Mouse (Mus musculus) heart, embryonic 13.5 days (tissue): Measurements from ENCODE around the gene Fosl1. TPM values are rescaled to one million over a fixed set of nuclear protein-coding genes. Genes with fewer than 3 reads are reported as not detected.

Source experiments
- ATAC-seq: fragments of 200-750 bp; cut with Nextera tagmentation; 2 replicates; pipeline ENCODE4 v1.8.0; 2017; ENCODE audit warnings: moderate TSS enrichment; ENCODE audit not compliant: insufficient number of reproducible peaks, low FRiP score, low TSS enrichment; ENCODE audit errors: extremely low read depth
- H3K27ac ChIP-seq: fragments of 300-500 bp; sonication (generic); replicated peaks from 2 replicates; pipeline ENCODE4 v1.5.1; 2015; ENCODE audit warnings: moderate library complexity, mild to moderate bottlenecking, inconsistent platforms
- H3K27me3 ChIP-seq: fragments of 300-500 bp; sonication (generic); replicated peaks from 2 replicates; pipeline ENCODE4 v1.6.1; 2015; ENCODE audit warnings: mild to moderate bottlenecking, inconsistent platforms
- H3K36me3 ChIP-seq: fragments of 300-500 bp; sonication (generic); 2 replicates; pipeline ENCODE4 v1.6.1; 2015; ENCODE audit warnings: mild to moderate bottlenecking, inconsistent platforms
- H3K4me1 ChIP-seq: fragments of 300-500 bp; sonication (generic); 2 replicates; pipeline ENCODE4 v1.6.1; 2015; ENCODE audit warnings: inconsistent platforms
- H3K4me2 ChIP-seq: fragments of 300-500 bp; sonication (generic); 2 replicates; pipeline ENCODE4 v1.6.1; 2015; ENCODE audit warnings: inconsistent platforms, mild to moderate bottlenecking, moderate library complexity
- H3K4me3 ChIP-seq: fragments of 300-500 bp; sonication (generic); 2 replicates; pipeline ENCODE4 v1.5.1; 2015; ENCODE audit warnings: moderate library complexity, mild to moderate bottlenecking, inconsistent platforms
- H3K9ac ChIP-seq: fragments of 300-500 bp; sonication (generic); 2 replicates; pipeline ENCODE4 v1.6.1; 2015; ENCODE audit warnings: inconsistent platforms, mild to moderate bottlenecking, moderate library complexity
- H3K9me3 ChIP-seq: fragments of 300-500 bp; sonication (generic); 2 replicates; pipeline ENCODE4 v1.6.1; 2016; ENCODE audit warnings: inconsistent platforms
- WGBS: fragments of 180-500 bp; shearing (Covaris S2); methylation state at CpG from one replicate; pipeline ENCODE4 v1.1.7; 2015; ENCODE audit warnings: mixed read lengths; 5-methylcytosine and 5-hydroxymethylcytosine counted together
- polyA plus RNA-seq: library from polyadenylated mRNA; unstranded; fragments of >200 nt; fragmentation: Nextera tagmentation; extraction: Ambion mirVana; gene quantifications from 2 replicates; pipeline ENCODE4 v1.2.1, GENCODE M21; 2015

The Fosl1 gene
- polyA plus RNA-seq, 1 experiment from 2014 or later, result not detected

DNA sequence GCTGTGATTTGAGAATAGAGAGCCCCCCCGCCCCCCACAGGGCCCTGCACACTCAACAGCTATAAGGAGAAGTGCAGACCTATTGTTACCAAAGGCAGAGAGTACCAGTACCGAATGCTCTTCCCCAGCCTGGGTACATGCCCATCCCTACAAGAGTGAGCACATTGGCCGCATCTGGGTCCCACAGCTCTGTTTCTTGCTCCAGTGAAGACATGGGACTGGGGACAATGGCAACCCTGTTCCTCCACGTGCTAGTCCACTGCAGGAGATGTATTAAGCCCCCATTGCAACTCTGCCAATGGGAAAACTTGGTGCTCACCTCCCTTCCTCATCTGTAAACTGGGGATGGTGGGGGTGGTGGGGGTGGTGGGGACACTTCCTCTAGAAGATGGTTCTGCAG lies 33.5 kb upstream of the Fosl1 start:
- no peaks in the 10 kb centered on the region for H3K27me3 ChIP-seq
- H3K9me3 ChIP-seq, result no peaks in the 10 kb centered on the region
- ATAC-seq, result no peak
- H3K4me1 ChIP-seq, result peaks cover 18% of the 10 kb centered on the region
- H3K4me2 ChIP-seq, result no peak overlapping the region
- no peak overlapping the region for H3K4me3 ChIP-seq
- peaks cover 18% of the 10 kb centered on the region; the same call in 1 of the 2 replicates for H3K36me3 ChIP-seq
- H3K27ac ChIP-seq, result no peak overlapping the region
- WGBS, result 64% methylated on average over 4 of the region's 4 CpGs
- no peak overlapping the region for H3K9ac ChIP-seq

DNA sequence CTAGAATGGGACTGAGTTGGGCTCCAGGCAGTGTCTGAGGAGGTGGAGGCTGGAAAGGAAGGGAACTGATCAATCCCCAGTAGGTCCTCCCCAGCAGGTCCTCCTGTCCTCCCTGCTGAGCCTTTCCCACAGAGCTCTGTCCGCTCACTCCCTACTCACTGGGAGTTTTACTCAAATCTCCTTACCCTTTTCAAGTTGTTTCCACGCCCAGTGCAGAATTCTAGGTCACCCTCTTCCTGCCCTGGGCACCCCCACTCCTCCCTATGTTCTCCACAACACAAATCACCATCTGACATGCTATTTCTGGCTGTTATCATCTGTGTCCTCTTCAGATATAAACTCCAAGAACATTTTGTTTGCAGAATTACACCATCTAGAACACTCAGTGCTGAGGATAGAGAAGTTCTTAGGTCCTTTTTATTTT lies 32.8 kb upstream of the Fosl1 start:
- Histone ChIP-seq H3K27ac (no peak overlapping the region), H3K4me3 (no peak overlapping the region), H3K9me3 (no peaks in the 10 kb centered on the region), H3K27me3 (no peaks in the 10 kb centered on the region), H3K36me3 (peaks cover 19% of the 10 kb centered on the region), H3K4me1 (peaks cover 13% of the 10 kb centered on the region; the same call in 1 of the 2 replicates), H3K4me2 (no peak overlapping the region), H3K9ac (peak overlapping the region; percentile 47; the same call in 1 of the 2 replicates)
- no peak for ATAC-seq
- WGBS, result 49% methylated on average over 2 of the region's 2 CpGs

DNA sequence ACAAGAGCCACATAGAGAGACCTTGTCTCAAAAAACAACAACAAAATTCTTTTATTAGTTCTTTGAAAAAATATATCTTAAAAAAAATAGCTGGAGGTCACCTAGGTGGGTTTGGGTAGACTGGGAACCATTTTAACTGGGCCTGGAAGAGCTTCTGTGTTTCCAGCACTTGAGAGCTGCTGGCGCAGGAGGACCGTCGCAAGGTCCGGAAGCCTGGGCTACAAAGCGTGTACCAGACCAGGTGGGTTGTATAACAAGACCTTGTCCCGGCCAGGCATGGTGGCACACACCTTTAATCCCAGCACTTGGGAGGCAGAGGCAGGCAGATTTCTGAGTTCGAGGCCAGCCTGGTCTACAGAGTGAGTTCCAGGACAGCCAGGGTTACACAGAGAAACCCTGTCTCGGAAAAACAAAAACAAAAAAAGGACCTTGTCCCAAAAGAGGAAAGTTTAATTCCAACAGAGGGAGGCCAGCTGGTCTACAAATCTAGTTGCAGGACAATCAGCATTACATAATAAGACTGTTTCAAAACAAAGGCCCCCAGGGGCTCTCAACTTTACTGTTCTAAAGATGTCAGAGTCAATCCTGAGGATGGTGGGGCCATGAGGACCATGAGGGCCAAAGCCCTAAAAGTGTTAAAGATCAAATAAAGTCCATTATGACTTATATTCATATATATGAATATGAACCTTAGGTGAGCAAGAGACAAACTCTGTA lies 28.4 kb upstream of the Fosl1 start:
- Histone ChIP-seq H3K27me3 (no peaks in the 10 kb centered on the region), H3K36me3 (peaks cover 59% of the 10 kb centered on the region), H3K4me2 (no peak overlapping the region), H3K4me3 (no peak overlapping the region), H3K4me1 (peaks cover 16% of the 10 kb centered on the region), H3K9ac (no peak overlapping the region), H3K27ac (no peak overlapping the region), H3K9me3 (no peaks in the 10 kb centered on the region)
- 91% methylated on average over 8 of the region's 8 CpGs for WGBS
- no peak for ATAC-seq

DNA sequence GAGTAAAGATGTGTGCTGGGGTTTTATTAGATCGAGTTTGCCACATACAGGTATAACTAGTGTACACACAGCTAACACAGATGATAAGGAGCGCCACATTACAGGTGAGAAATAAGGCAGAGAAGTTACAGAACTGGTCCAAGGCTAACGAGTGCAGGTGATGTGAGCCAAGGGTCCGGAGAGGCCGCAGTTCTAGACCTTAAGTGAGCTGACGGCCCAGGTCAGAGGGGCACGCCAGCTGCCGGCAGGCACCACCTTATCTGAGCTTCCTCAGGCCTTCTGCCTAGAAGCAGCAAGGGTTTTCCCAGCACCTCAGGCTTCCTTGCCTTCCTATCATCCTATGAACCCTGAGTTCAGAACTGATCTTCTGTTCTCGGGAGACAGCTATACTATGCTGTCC lies 27.7 kb upstream of the Fosl1 start:
- no peak overlapping the region for H3K9ac ChIP-seq
- no peak overlapping the region for H3K4me2 ChIP-seq
- H3K27me3 ChIP-seq, result no peaks in the 10 kb centered on the region
- peaks cover 13% of the 10 kb centered on the region for H3K4me1 ChIP-seq
- peaks cover 59% of the 10 kb centered on the region for H3K36me3 ChIP-seq
- WGBS, result 79% methylated on average over 9 of the region's 9 CpGs
- ATAC-seq, result no peak
- no peaks in the 10 kb centered on the region for H3K9me3 ChIP-seq
- H3K4me3 ChIP-seq, result no peak overlapping the region
- H3K27ac ChIP-seq, result no peak overlapping the region

DNA sequence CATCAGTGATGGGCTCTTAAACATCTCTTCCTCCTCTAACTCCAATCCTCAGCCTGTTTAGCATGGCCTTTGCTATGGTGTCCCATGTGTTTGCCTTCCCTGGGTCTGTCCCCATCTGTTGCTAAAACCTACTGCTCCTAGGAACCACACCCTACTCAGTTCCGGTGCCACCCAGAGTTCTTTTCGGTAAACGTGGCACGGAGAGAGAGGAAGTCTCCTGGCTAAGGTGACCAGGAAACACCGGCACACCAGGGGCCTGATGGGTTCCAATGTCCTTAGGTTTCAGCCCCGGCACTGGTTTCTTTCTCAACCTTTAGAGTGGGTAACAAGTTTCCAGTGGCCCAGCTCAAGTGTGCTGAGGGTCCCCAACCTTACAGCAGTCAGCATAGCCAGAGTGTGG lies 26.8 kb upstream of the Fosl1 start:
- Histone ChIP-seq H3K9me3 (no peaks in the 10 kb centered on the region), H3K27me3 (no peaks in the 10 kb centered on the region), H3K4me3 (no peak overlapping the region), H3K4me2 (no peak overlapping the region), H3K9ac (no peak overlapping the region), H3K4me1 (peaks cover 13% of the 10 kb centered on the region), H3K27ac (no peak overlapping the region), H3K36me3 (peaks cover 59% of the 10 kb centered on the region)
- no peak for ATAC-seq
- 89% methylated on average over 6 of the region's 6 CpGs for WGBS

DNA sequence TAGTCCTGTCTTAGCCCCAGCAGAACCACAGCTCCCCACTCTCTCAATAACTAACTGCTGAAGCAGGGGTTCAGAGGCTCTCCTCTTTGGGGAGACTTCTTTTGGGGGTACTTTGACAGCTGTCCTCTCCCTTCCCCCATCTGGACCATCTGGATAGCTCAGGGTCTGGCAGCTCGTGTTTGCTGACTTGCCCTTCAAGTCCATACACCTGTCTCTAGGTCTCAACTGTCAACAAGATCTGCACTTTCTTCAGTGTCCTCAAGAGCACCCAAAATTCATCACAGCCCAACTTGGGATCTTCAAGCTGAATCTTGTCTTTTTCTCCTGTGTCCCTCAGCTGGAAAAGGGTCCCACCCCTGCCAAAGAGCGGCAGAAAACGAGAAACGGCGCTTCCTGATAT lies 25.6 kb upstream of the Fosl1 start:
- no peak overlapping the region for H3K27ac ChIP-seq
- H3K4me3 ChIP-seq, result no peak overlapping the region
- peaks cover 65% of the 10 kb centered on the region for H3K36me3 ChIP-seq
- no peak overlapping the region for H3K9ac ChIP-seq
- no peak overlapping the region for H3K4me2 ChIP-seq
- ATAC-seq, result no peak
- H3K4me1 ChIP-seq, result peaks cover 25% of the 10 kb centered on the region
- H3K27me3 ChIP-seq, result no peaks in the 10 kb centered on the region
- no peaks in the 10 kb centered on the region for H3K9me3 ChIP-seq
- WGBS, result 88% methylated on average over 5 of the region's 5 CpGs

DNA sequence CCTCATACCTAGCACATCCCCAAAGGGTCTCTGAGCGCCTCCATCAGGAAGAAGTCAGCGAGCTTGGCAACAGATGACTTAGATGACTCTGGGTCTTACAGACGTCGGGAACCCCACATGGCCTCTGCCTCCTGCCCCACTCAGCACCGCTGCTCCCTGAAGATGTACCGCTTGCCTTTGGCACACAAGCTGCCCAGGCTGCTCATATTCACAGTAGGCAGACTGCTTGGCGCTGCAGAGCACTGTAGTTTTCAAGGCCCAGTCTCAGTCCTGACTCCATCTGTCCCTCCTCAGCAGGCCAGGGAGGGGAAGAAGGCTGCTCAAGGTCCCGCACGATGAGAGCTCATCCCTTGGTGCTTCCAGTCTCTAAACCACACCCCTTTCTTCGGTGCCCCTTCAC lies 25.1 kb upstream of the Fosl1 start:
- no peak for ATAC-seq
- H3K27ac ChIP-seq, result no peak overlapping the region
- 89% methylated on average over 10 of the region's 10 CpGs for WGBS
- H3K4me2 ChIP-seq, result no peak overlapping the region
- no peaks in the 10 kb centered on the region for H3K27me3 ChIP-seq
- peaks cover 30% of the 10 kb centered on the region for H3K4me1 ChIP-seq
- H3K36me3 ChIP-seq, result peaks cover 68% of the 10 kb centered on the region
- H3K9me3 ChIP-seq, result no peaks in the 10 kb centered on the region
- no peak overlapping the region for H3K4me3 ChIP-seq
- peak overlapping the region; percentile 91; the same call in 1 of the 2 replicates for H3K9ac ChIP-seq

DNA sequence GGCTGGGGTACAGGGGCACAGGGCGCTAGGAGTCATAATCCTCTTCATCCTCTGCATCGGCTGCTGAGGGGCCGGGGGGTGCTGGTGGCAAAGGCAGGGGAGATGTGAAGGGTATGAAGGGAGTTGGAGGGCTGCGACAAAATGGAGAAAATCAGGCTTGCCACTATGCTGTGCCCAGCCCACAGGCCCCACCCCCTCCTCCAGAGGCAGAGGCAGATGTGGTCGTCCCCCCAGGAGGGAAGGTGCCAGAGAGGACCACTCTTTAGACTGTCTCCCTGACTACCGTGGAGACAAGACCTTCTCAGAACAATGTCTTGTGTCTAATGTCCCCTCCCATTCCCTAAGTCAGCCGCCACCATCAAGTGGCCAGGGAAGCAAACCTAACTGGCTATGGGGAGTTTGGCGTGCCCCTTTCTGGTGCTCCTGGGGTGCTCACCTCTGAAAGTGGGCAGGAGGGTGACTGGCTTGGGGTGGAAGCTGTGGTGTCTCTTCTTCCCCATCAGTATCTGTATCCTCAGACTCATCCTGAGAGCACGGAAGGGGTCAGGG lies 24.4 kb upstream of the Fosl1 start:
- WGBS, result 85% methylated on average over 9 of the region's 9 CpGs
- Histone ChIP-seq H3K27me3 (no peaks in the 10 kb centered on the region), H3K4me3 (peak overlapping the region; percentile 84), H3K9me3 (no peaks in the 10 kb centered on the region), H3K36me3 (peaks cover 67% of the 10 kb centered on the region), H3K9ac (peak overlapping the region; percentile 91), H3K4me1 (peaks cover 30% of the 10 kb centered on the region), H3K27ac (no peak overlapping the region), H3K4me2 (peak overlapping the region; percentile 71)
- ATAC-seq, result no peak

DNA sequence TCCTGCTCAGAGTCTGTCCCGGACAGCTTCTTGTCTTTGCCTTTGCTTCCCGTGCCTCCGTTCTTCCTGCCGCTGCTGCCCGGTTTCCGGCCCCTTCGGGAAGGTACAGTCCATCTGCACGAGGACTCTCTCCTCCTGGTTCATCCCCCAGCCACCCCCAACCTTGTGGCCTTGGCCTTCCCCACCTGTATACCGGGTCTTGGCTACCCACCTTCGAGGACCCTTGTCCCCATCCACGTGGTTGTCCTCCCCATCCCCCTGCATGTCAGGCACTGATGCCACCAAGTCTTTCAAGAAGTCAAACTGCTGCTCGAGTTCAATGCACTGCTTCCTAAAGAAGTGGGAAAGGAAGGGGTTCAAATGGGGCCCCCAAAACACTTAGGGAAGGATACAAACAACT lies 23.8 kb upstream of the Fosl1 start:
- WGBS, result 53% methylated on average over 12 of the region's 12 CpGs
- Histone ChIP-seq H3K9ac (peak overlapping the region; percentile 91), H3K27me3 (no peaks in the 10 kb centered on the region), H3K27ac (peak overlapping the region; percentile 92), H3K36me3 (peaks cover 68% of the 10 kb centered on the region), H3K4me1 (peaks cover 30% of the 10 kb centered on the region), H3K9me3 (no peaks in the 10 kb centered on the region), H3K4me3 (peak overlapping the region; percentile 84), H3K4me2 (peak overlapping the region; percentile 71)
- ATAC-seq, result no peak

DNA sequence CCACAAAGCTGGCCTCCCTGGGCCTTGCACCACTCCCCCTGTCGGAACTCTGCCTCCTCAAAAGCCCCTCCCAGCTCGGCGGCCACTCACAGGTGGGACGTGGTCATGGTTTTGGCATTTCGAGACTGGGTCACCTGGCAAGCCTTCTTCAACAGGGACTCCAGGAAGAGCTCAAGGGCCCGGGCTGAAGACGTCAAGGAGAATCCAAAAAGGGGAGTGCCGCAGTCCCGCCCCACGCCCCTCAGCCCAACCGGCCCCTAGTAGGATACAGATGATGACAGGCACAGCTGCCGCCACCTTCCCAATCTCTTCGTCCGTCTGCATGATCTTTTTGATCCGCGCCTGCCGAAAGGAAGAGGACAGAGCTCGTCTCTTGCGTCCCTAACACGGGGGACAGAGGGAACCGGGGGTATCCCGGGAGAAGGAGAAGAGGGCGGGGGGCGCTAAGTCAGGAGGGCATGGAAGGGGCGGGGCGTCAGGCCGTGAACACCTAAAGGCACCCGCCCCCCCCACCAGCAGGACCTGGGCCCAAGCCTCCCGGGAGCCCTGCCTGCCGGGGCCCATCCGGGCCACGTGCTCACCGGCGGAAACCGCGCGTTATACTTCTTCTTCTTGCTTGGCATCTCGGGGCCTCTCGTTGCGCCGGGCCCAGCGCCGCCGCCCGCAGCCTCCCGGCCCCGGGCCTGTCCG lies 23.1 kb upstream of the Fosl1 start:
- peak; percentile 68 for ATAC-seq
- peak overlapping the region; percentile 84 for H3K4me3 ChIP-seq
- no peaks in the 10 kb centered on the region for H3K9me3 ChIP-seq
- H3K4me2 ChIP-seq, result peak overlapping the region; percentile 71
- H3K36me3 ChIP-seq, result peaks cover 63% of the 10 kb centered on the region
- H3K4me1 ChIP-seq, result peaks cover 30% of the 10 kb centered on the region
- WGBS, result under 1% methylated on average over 45 of the region's 48 CpGs
- no peaks in the 10 kb centered on the region for H3K27me3 ChIP-seq
- peak overlapping the region; percentile 92 for H3K27ac ChIP-seq
- peak overlapping the region; percentile 91 for H3K9ac ChIP-seq

DNA sequence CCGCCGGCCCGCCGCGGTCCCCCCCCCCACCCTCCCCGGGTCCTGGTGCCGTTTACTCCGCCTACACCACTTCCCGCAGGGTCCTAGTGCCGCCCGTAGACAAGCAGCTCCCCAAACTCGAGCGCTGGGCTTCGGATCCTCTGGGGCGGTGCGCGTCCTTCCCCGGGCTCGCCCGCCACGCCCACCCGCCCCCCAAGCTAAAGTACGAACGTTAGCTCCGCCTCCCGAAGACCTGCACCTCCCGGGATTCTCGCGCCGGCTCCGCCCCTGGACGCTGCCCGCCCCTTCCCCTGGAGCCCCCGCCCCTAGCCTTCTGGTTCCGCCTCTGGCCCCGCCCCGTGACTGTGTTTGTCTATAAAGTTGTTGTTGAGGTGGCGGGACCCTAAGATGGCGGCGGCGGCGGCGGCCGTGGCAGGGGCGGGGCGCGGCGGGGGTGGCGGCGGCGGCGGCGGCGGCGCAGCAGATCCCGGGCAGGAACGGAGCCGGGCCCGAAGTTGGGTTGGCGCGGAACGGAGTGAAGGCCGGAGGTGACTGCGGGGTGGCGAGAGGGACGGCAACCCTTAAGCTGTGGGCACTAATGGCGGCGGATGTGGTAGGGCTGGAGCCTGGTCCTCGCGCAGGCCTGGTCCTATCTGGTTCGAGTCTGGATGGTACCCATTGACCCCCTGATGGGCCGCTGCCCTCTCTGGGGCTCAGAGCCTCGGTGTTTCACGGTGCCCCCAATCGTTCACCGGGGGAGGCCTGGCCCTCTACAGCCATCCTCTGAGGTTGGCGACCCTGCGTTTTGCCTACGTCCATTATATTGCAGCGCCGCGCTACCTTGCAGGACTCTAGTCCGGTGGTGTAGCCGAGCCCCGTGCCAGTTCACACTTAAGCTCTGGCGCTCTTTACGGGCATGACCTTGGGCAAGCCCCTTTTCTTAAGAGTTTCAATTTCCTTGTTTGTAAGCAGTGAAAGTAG lies 22.3 kb upstream of the Fosl1 start, which contains the start of the genes Drap1 and AI837181:
Drap1 (minus strand) TSS at position 198 of the 960 bp plus-strand sequence.
AI837181 (plus strand) TSS at position 363 of the 960 bp plus-strand sequence.
- H3K4me1 ChIP-seq, result peaks cover 30% of the 10 kb centered on the region
- H3K9me3 ChIP-seq, result no peaks in the 10 kb centered on the region
- H3K27me3 ChIP-seq, result no peaks in the 10 kb centered on the region
- H3K4me2 ChIP-seq, result peak within 1 kb of the TSS; percentile 71
- peak within 1 kb of the TSS; percentile 84 for H3K4me3 ChIP-seq
- H3K9ac ChIP-seq, result peak within 1 kb of the TSS; percentile 94
- peak; percentile 86 for ATAC-seq
- H3K27ac ChIP-seq, result peak within 1 kb of the TSS; percentile 92
- under 1% methylated on average over 71 of the region's 87 CpGs for WGBS
- peaks cover 55% of the 10 kb centered on the region for H3K36me3 ChIP-seq
